9 mouse cellular contexts compared by ENCODE assay signal in the genomic region with DNA sequence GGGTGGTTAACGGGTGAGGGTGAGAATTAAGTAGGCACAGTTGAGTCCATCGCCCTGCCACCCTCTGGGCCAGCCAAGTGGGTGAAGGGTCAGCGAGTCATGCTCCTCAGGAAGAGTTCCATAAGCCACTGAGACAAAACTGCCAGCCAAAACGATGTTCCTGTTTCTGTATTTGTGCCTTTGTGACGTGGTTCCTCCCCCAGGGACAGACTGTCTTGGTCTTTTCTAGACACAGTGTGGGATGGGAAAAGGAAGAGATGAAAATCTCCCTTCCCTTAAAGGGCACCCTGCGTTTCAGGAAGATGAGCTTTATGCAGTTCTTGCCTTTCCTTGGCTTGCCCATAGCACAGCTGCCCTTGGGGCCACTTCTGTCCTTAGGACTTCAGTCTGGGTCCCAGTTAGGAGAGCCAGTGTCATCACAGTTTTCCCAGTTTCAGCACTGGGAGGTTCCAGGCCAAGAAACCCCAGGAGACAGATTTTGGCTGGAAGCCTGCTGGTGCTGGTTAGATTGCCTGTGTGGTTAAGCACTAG. TPM values are rescaled to one million over a fixed set of nuclear protein-coding genes. Genes with fewer than 3 reads are reported as not detected.
A peak's percentile ranks its signal among the peaks of the same experiment; 100 is the strongest.
DNase-seq lines count a peak whose midpoint lies in the region; ATAC-seq lines count a peak whose summit lies in the region.
"Had no signal": no experiment of that assay in that cellular context is flagged by ENCODE, and none has a peak within 500 bp of the region (broad histone marks: within the 10 kb centered on the region; RNA-seq: fewer than 3 reads in every experiment).

No protein-coding gene starts in this region.

- peak; percentile 33 to 57 for DNase-seq in urinary bladder, adult 18-20 months (ENCODE audit: low spot score in 2 of 2)
- DNase-seq in urinary bladder, postnatal 4 days (ENCODE audit: low spot score in 2 of 2) = no peak
- peak; percentile 74 to 82 for DNase-seq in frontal cortex, adult 2 months (ENCODE audit: extremely low spot score in 1 of 2, low spot score in 1 of 2)
- DNase-seq in kidney, adult 9 months = peak; percentile 89
- DNase-seq in liver, embryonic 13.5 days = no peak
- DNase-seq in skeletal muscle tissue, adult 2 months (ENCODE audit: low read depth, low spot score) = peak; percentile 86
- no peak for DNase-seq in midbrain, embryonic 14.5 days
- DNase-seq in thymus, postnatal 14 days = no peak

- no peak overlapping the region for H3K4me3 ChIP-seq in liver, embryonic 13.5 days (replicated peaks)
- H3K4me3 ChIP-seq in midbrain, embryonic 14.5 days (replicated peaks; ENCODE audit: low read depth, low read length) = no peak overlapping the region
- H3K4me3 ChIP-seq: limb, embryonic 13.5 days had no signal

- no peaks in the 10 kb centered on the region for H3K27me3 ChIP-seq in liver, embryonic 13.5 days
- no peaks in the 10 kb centered on the region for H3K27me3 ChIP-seq in midbrain, embryonic 14.5 days (ENCODE audit: control insufficient read depth, insufficient read depth, low read length)
- H3K27me3 ChIP-seq: limb, embryonic 13.5 days had no signal

- H3K27ac ChIP-seq in liver, embryonic 13.5 days = peak overlapping the region; percentile 100
- no peak overlapping the region for H3K27ac ChIP-seq in midbrain, embryonic 14.5 days (replicated peaks; ENCODE audit: low read depth, low read length)
- H3K27ac ChIP-seq: limb, embryonic 13.5 days had no signal

- H3K9me3 ChIP-seq in liver, embryonic 13.5 days (replicated peaks) = no peaks in the 10 kb centered on the region
- H3K9me3 ChIP-seq in midbrain, embryonic 14.5 days (ENCODE audit: control insufficient read depth, low read length) = no peaks in the 10 kb centered on the region
- H3K9me3 ChIP-seq: limb, embryonic 13.5 days had no signal

- peak overlapping the region; percentile 85 for H3K4me2 ChIP-seq in liver, embryonic 13.5 days
- no peak overlapping the region for H3K4me2 ChIP-seq in midbrain, embryonic 14.5 days (ENCODE audit: low read length)
- H3K4me2 ChIP-seq: limb, embryonic 13.5 days had no signal

- H3K9ac ChIP-seq in liver, embryonic 13.5 days = peak overlapping the region; percentile 94
- no peak overlapping the region for H3K9ac ChIP-seq in midbrain, embryonic 14.5 days (replicated peaks; ENCODE audit: low read length)
- H3K9ac ChIP-seq: limb, embryonic 13.5 days had no signal

- peaks cover 56% of the 10 kb centered on the region for H3K36me3 ChIP-seq in liver, embryonic 13.5 days
- peaks cover 61% of the 10 kb centered on the region for H3K36me3 ChIP-seq in midbrain, embryonic 14.5 days (ENCODE audit: control insufficient read depth, insufficient read depth, low read length)

- ATAC-seq in liver, embryonic 13.5 days (ENCODE audit: low read depth) = no peak
- ATAC-seq in midbrain, embryonic 14.5 days (ENCODE audit: low FRiP score, low TSS enrichment) = no peak

- WGBS in liver, embryonic 13.5 days (ENCODE audit: insufficient replicate concordance) = 55% methylated on average over 6 of the region's 6 CpGs
- WGBS in midbrain, embryonic 14.5 days = 90% methylated on average over 6 of the region's 6 CpGs

- peaks cover 98% of the 10 kb centered on the region for H3K4me1 ChIP-seq in liver, embryonic 13.5 days (replicated peaks)
- no peaks in the 10 kb centered on the region for H3K4me1 ChIP-seq in midbrain, embryonic 14.5 days (ENCODE audit: control insufficient read depth, insufficient read depth, low read length)

RNA-seq across cellular contexts. Expression of a gene that starts 11.1 kb away (rescaled TPM):
- polyA plus RNA-seq in frontal cortex, adult 2 months (2012; rRNA removed) = 3.4 and 3.8 TPM in 2 replicates
- not detected in 2 replicates for polyA plus RNA-seq in liver, embryonic 13.5 days (2015; fragmentation: Nextera tagmentation; extraction: Ambion mirVana)
- not detected in 2 replicates for polyA plus RNA-seq in midbrain, embryonic 14.5 days (2014; fragmentation: Nextera tagmentation; extraction: Ambion mirVana)

RNA-seq across cellular contexts. Expression of a gene that starts 31.5 kb away (rescaled TPM):
- polyA plus RNA-seq in frontal cortex, adult 2 months (2012; rRNA removed) = 39.8 and 53.5 TPM in 2 replicates
- polyA plus RNA-seq in liver, embryonic 13.5 days (2015; fragmentation: Nextera tagmentation; extraction: Ambion mirVana) = 673 and 808 TPM in 2 replicates
- polyA plus RNA-seq in midbrain, embryonic 14.5 days (2014; fragmentation: Nextera tagmentation; extraction: Ambion mirVana) = 47.0 and 55.6 TPM in 2 replicates

RNA-seq across cellular contexts. Expression of a gene that starts 53.1 kb away (rescaled TPM):
- polyA plus RNA-seq in frontal cortex, adult 2 months (2012; rRNA removed) = 0.98 and 1.7 TPM in 2 replicates
- 2.5 TPM in 2 replicates for polyA plus RNA-seq in liver, embryonic 13.5 days (2015; fragmentation: Nextera tagmentation; extraction: Ambion mirVana)
- 2.0 and 3.7 TPM in 2 replicates for polyA plus RNA-seq in midbrain, embryonic 14.5 days (2014; fragmentation: Nextera tagmentation; extraction: Ambion mirVana)

Comparison
In these comparisons a context has a peak if more than half of its experiments do, and no peak if none do; other contexts are left out.
1. DNase-seq: peak in urinary bladder, adult 18-20 months (2 of 2), frontal cortex, adult 2 months (2 of 2), kidney, adult 9 months (single experiment) and skeletal muscle tissue, adult 2 months (single experiment); none in urinary bladder, postnatal 4 days (0 of 2), liver, embryonic 13.5 days (single experiment), midbrain, embryonic 14.5 days (single experiment) and thymus, postnatal 14 days (single experiment).
2. RNA of a gene that starts 31.5 kb away (polyA plus RNA-seq): 673 to 808 TPM in liver, embryonic 13.5 days; 47.0 to 55.6 TPM in midbrain, embryonic 14.5 days and 39.8 to 53.5 TPM in frontal cortex, adult 2 months; every median in the first group is over 10 times any median in the second.